Mouse (Mus musculus) liver, postnatal 0 days (tissue): ENCODE results near the gene Prdm15. TPM values are rescaled to one million over a fixed set of nuclear protein-coding genes. Genes with fewer than 3 reads are reported as not detected.
A peak's percentile ranks its signal among the peaks of the same experiment; 100 is the strongest.

Experiments
- ATAC-seq: fragments of 200-750 bp; cut with Nextera tagmentation; 2 replicates; pipeline ENCODE4 v1.8.0; 2017; ENCODE audit warnings: mild to moderate bottlenecking, moderate library complexity
- DNase-seq: peaks from one replicate; pipeline ENCODE4 v3.0.0-alpha.2; 2016
- H3K27ac ChIP-seq: fragments of 300-500 bp; sonication (generic); 2 replicates; pipeline ENCODE4 v1.5.1; 2014; ENCODE audit warnings: antibody characterized with exemption, moderate library complexity, mild to moderate bottlenecking, low read depth
- H3K27me3 ChIP-seq: fragments of 300-500 bp; sonication (generic); 2 replicates; pipeline ENCODE4 v1.6.1; 2014; ENCODE audit warnings: low read length, control low read depth, mixed read lengths; ENCODE audit not compliant: insufficient read depth
- H3K36me3 ChIP-seq: fragments of 300-500 bp; sonication (generic); replicated peaks from 2 replicates; pipeline ENCODE4 v1.6.1; 2014; ENCODE audit warnings: mild to moderate bottlenecking, control low read depth, low read length, moderate library complexity, mixed read lengths; ENCODE audit not compliant: insufficient read depth
- H3K4me1 ChIP-seq: fragments of 300-500 bp; sonication (generic); 2 replicates; pipeline ENCODE4 v1.6.1; 2014; ENCODE audit warnings: antibody characterized with exemption, mild to moderate bottlenecking, control low read depth; ENCODE audit not compliant: insufficient read depth
- H3K4me2 ChIP-seq: fragments of 300-500 bp; sonication (generic); 2 replicates; pipeline ENCODE4 v1.6.1; 2014; ENCODE audit warnings: low read depth, mild to moderate bottlenecking, low read length, moderate library complexity, mixed read lengths
- H3K4me3 ChIP-seq: fragments of 300-500 bp; sonication (generic); 2 replicates; pipeline ENCODE4 v1.5.1; 2014; ENCODE audit warnings: low read depth, low read length
- H3K9ac ChIP-seq: fragments of 300-500 bp; sonication (generic); replicated peaks from 2 replicates; pipeline ENCODE4 v1.6.1; 2014; ENCODE audit warnings: mild to moderate bottlenecking, moderate library complexity
- H3K9me3 ChIP-seq: fragments of 300-500 bp; sonication (generic); 2 replicates; pipeline ENCODE4 v1.6.1; 2016; ENCODE audit warnings: mild to moderate bottlenecking, control low read depth, low read length, mixed read lengths
- CTCF ChIP-seq: sonication (generic); IDR thresholded peaks from 2 replicates; pipeline ENCODE4 v1.5.1; 2016; ENCODE audit warnings: antibody characterized with exemption, low read depth
- EP300 ChIP-seq: IDR thresholded peaks from 2 replicates; pipeline ENCODE4 v1.6.1; 2016; ENCODE audit warnings: antibody characterized with exemption, low read depth, mild to moderate bottlenecking
- WGBS: fragments of 180-500 bp; shearing (Covaris S2); extraction: QIAGEN DNeasy Blood & Tissue Kit; methylation state at CpG from one replicate; pipeline ENCODE4 v1.1.7; 2014; ENCODE audit not compliant: insufficient replicate concordance; 5-methylcytosine and 5-hydroxymethylcytosine counted together
- polyA plus RNA-seq: library from polyadenylated mRNA; unstranded; fragments of >200 nt; fragmentation: Nextera tagmentation; extraction: Ambion mirVana; gene quantifications from 2 replicates; pipeline ENCODE4 v1.2.1, GENCODE M21; 2015

Prdm15 gene
- polyA plus RNA-seq, 1 experiment from 2014 or later: 1.6 TPM

DNA sequence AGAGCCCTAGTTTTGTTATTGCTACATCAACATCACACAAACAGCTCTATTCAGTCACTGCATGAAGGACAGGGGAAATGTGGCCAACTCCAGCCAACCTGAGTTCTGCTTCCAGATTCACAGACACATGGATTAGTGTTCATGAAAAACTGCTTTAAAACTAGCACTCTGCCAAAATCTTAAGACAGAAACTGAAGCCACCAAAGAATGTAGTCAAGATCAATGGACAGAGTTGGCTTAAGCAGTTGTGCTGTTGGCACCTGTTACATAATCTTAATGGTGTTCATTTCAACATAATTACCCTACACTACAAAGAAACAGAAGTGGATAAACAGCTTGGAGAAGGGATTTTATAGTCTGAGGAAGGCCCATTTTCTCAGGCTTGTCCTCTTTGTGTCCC lies 4.4 kb upstream of the Prdm15 start:
- Histone ChIP-seq H3K9me3 (no peaks in the 10 kb centered on the region), H3K27me3 (no peaks in the 10 kb centered on the region), H3K9ac (no peak overlapping the region), H3K4me1 (peaks cover 5% of the 10 kb centered on the region), H3K4me3 (no peak overlapping the region), H3K4me2 (no peak overlapping the region), H3K36me3 (peaks cover 9% of the 10 kb centered on the region), H3K27ac (no peak overlapping the region)
- TF ChIP-seq EP300 (no peak), CTCF (no peak)
- DNase-seq (no peak), ATAC-seq (no peak)

DNA sequence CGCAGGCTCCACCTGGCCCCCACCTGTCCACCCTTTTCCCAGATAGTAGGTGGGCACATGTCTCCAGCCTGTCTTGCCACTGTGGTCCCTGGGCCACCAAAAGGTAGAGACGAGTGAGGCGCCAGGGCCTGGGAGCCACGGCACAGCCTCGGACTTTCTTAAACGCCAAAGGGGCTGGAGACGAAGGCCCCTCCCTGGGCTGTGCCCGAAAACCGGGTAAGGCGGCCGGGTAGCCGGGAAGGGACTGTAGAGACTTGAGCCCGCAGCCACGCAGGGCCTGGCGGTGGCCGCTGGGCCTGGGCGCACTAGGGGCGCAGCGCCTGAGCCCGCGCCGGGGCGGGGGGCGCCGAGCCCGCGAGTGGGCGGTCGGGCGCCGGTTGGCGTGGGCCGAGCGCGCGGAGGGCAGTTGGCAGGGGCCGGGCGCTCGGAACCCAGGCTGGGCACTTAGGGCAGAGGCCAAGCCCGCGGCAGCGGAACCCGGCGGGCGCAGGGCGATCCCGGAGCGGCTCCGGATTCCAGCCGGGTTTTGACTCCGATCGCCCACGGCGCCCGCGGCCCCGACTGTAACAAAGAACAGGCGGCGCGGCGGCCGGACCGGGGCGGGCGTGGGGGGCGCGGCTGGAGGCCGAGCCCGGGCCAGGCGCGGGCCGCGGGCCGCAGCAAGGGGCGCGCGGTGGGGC lies 449 bp downstream of the Prdm15 start:
- TF ChIP-seq CTCF (no peak), EP300 (no peak)
- Histone ChIP-seq H3K4me2 (peak overlapping the region; percentile 95), H3K9me3 (no peaks in the 10 kb centered on the region), H3K27ac (peak overlapping the region; percentile 99), H3K36me3 (no peaks in the 10 kb centered on the region), H3K9ac (peak overlapping the region; percentile 99), H3K4me1 (peaks cover 14% of the 10 kb centered on the region), H3K27me3 (no peaks in the 10 kb centered on the region), H3K4me3 (peak overlapping the region; percentile 73)
- peak; percentile 90 for DNase-seq
- under 1% methylated on average over 52 of the region's 77 CpGs for WGBS
- ATAC-seq: peak; percentile 91

DNA sequence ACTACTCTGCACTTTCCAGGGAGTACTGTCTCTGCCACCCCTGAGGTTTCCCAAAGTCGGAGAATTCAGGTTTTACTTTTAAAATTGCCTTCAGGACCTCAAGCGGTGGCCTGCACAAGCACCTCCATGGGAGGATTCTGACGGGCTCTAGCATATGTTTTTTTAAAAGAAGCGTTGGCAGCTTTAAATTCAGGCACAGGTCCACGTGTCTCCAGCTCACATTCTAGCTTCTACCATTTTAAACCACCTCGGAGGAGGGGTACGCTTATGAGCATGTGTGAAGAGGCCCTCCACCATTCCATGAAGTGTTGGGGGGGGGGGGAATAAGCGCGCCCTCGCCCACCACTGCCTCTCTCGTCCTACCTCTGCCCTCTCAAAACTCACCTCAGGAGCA lies 986 bp downstream of the Prdm15 start:
- Histone ChIP-seq H3K4me1 (peaks cover 14% of the 10 kb centered on the region), H3K36me3 (no peaks in the 10 kb centered on the region), H3K9me3 (no peaks in the 10 kb centered on the region), H3K9ac (peak overlapping the region; percentile 99), H3K27ac (peak overlapping the region; percentile 99), H3K4me3 (peak overlapping the region; percentile 73), H3K4me2 (peak overlapping the region; percentile 95), H3K27me3 (no peaks in the 10 kb centered on the region)
- TF ChIP-seq EP300 (no peak), CTCF (no peak)
- DNase-seq: no peak
- WGBS: under 1% methylated on average over 11 of the region's 11 CpGs
- peak; percentile 13 for ATAC-seq

DNA sequence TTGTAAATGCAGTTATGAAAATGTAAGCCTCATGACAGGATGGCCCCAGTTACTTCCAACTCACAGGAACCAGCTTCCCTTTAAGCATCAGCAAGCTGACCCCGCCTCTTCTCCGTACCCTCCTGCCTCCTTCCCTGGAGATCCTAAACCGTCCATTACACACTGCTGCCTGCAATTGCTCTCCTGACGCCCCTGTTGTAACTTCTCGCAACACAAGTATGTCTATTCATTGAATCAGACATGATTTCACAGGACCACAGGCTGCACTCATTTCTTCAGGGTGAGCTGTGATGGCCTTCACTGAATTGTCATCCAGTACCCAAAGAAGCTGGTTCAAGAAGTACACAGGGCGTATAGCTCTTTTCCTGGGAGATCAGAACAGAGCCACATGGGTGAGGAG lies 2.8 kb downstream of the Prdm15 start:
- no peak for TF ChIP-seq EP300
- no peak for TF ChIP-seq CTCF
- Histone ChIP-seq H3K4me2 (no peak overlapping the region), H3K4me3 (no peak overlapping the region), H3K4me1 (peaks cover 14% of the 10 kb centered on the region), H3K9ac (no peak overlapping the region), H3K27ac (no peak overlapping the region), H3K27me3 (no peaks in the 10 kb centered on the region), H3K36me3 (no peaks in the 10 kb centered on the region), H3K9me3 (no peaks in the 10 kb centered on the region)
- ATAC-seq (no peak), DNase-seq (no peak)
- WGBS: 77% methylated on average over 6 of the region's 6 CpGs

DNA sequence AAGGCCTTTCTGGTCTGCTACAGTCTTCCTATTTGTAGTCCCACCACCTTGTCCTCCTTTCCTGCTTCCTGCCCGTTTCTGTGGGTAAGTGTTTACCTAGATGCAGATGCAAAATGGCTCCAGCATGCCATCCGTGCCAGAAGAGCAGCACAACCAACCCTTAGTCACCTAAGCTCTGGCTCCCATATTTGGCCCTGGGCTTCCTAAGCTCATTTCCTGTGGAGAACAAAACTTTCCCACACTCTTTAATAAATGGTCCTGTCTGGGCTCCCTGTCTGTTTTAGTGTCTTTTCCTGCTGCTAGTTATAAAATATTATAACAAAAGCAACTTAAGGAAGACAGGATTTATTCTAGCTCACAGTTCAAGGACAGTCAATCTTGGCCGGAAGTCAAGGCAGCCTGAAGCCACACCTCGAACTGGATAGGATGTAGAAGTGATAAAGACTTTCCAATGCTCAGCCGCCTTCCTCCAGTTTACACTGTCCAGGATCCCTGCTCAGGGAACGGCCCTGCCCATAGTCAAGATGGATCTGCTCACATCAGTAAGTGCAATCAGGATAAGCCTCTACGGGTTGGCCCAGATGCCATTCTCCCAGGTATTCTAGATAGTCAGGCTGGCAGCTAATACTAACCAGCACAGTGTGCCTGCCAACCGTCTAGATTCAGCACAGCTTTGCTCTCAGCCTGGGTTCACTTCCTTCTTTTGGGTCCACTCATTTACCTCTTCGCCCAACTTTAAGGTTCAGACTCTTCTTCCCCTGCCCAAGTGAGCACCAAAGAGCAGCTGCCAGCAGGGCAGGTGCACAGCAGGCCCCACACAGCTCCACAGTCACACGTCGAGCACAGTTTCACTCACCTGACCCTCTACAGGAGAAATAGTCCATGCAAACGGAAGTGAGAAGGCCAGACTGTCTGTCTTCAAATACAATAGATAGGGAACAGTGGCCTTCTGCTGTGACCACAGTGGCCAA lies 6.4 kb downstream of the Prdm15 start:
- DNase-seq (no peak), ATAC-seq (0 out of 2 replicates have a peak, but pooled peaks have one; percentile 19)
- Histone ChIP-seq H3K9me3 (no peaks in the 10 kb centered on the region), H3K4me1 (peaks cover 9% of the 10 kb centered on the region; the same call in 1 of the 2 replicates), H3K27ac (peak overlapping the region; percentile 18; the same call in 1 of the 2 replicates), H3K36me3 (no peaks in the 10 kb centered on the region), H3K4me3 (no peak overlapping the region), H3K4me2 (no peak overlapping the region), H3K9ac (no peak overlapping the region), H3K27me3 (no peaks in the 10 kb centered on the region)
- TF ChIP-seq CTCF (no peak), EP300 (0 out of 2 replicates have a peak, but pooled peaks have one; percentile 15)
- WGBS: 62% methylated on average over 12 of the region's 12 CpGs

DNA sequence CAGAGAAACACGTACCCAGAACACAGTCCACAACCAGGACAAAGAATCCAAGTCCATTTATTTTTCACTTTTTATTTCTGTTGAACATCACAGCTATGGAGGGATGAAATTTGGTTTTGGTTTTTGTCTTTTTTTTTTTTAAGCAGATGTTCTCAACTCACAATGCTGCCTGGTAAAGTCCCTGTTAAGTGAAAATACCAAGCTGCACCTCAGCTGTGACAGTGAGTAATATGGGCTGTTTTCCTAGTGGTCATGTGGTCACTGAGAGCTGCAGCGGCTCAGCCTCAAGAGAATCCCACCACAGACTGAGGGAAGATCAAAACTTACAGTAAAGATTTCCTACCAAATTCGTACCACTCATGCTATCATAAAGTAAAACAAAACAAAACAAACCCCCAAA lies 19.5 kb downstream of the Prdm15 start:
- no peak overlapping the region for H3K4me2 ChIP-seq
- H3K9me3 ChIP-seq: no peaks in the 10 kb centered on the region
- no peak for DNase-seq
- WGBS: 88% methylated on average over 3 of the region's 3 CpGs
- no peak overlapping the region for H3K9ac ChIP-seq
- TF ChIP-seq EP300 (no peak), CTCF (no peak)
- no peak for ATAC-seq
- no peak overlapping the region for H3K4me3 ChIP-seq
- H3K27ac ChIP-seq: no peak overlapping the region
- peaks cover 43% of the 10 kb centered on the region for H3K36me3 ChIP-seq
- H3K27me3 ChIP-seq: no peaks in the 10 kb centered on the region
- H3K4me1 ChIP-seq: no peaks in the 10 kb centered on the region
